Mouse (Mus musculus) kidney, postnatal 25 days (tissue): ENCODE data around the gene Rft1.
"Not testable (repeated sequence)": the region's sequence is repeated elsewhere in the genome, so short reads cannot be mapped to it uniquely, and the experiment has no call there.

ENCODE experiments used
- DNase-seq, 2 experiments: peaks; one replicate each; pipeline ENCODE4 v3.0.0; 2021; ENCODE audit warnings: mixed read lengths in 2 of 2

Rft1 gene

DNA sequence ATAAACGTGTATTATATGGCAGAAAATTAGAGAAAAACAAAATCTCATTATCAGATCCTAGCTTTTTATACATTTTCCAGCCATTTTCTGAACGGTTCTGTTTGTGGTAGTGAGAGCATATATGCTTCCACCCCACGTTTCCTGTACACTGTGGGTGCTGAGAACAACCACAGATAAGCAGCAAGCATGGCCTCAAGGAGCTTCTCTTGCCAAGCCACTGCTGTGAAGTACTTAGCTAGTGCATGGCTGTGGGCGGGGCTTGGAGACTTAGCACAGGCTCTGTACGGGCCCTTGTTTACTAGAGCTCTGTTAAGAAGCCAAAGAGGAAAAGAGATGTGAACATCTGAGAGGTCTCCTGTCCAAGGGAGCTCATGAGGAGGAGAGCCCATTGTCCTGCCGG, 20.8 kb downstream of the Rft1 start:
- DNase-seq, result no peak

DNA sequence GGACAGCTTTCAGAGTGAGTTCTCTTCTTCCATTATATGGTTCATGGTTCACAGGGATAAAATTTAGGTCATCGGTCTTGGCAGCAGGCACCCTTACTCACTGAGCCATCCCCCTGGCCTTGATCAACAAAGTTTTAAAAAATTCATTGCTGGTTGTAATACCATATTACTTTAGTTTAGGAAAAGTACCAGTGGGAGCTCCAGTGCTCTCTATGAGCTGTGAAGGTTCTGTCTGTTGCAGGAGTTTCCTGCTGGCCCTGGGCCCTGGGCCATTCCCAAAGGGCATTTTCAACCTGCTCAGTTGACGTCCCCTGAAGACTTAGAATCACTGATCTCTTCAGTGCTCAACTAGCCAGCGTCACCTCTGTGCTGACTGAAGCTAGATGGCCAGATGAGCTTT, 28.0 kb downstream of the Rft1 start:
- DNase-seq, result no peak

DNA sequence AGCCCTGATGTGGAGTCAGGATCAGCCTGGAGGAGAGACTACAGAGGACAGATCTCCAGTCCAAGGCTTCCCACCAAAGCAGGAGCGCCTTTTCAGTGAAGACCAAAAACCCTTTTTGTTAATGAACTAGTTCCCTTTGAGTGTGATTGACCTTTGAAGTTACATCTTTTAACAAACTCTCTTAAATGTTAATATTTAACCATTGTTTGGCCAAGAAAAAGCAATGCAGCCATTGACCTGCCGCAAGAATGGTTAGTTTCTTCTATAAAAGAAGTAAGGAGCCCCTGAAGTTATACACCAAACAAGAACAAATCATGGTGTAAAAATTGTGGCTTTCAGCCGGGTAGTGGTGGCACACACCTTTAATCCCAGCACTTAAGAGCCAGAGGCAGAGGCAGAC, 36.5 kb downstream of the Rft1 start:
- no peak for DNase-seq

DNA sequence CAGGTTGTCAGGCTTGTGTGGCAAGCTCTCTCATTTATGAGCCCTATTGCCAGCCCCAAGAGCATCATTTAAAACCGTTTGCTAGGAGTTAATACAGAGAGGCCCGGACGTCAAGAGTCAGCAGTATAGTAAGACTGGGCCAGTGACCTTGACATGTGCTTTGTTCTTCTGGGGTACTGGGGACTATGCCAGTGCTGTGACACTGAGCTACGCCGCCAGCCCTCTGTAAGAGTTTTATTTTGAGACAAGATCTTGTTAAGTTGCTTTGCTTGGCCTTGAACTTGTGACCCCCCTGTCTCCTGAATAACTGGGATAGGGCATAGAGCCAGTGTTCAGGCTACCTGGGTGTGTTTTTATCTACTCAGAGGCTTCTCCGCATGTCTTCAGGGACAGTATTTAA, 38.3 kb downstream of the Rft1 start:
- no peak for DNase-seq

DNA sequence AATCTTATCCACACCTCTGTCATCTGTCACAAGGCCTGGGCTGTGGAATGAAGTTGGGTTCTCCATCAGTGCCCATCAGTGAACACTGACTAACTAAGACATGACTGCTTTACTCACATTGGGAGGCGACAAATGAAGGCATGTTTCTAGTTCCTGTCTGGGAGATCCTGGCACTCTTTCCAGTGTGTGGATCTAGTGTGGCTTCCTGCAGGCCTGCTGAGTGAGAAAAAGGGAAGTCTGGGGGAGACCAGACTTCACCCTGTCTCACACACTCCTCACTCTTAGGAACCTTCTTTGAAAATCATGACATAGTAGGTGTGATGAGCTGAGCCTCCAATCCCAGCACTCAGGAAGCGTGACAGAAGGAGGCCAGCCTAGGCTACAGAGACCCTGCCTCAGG, 40.6 kb downstream of the Rft1 start:
- no peak for DNase-seq

DNA sequence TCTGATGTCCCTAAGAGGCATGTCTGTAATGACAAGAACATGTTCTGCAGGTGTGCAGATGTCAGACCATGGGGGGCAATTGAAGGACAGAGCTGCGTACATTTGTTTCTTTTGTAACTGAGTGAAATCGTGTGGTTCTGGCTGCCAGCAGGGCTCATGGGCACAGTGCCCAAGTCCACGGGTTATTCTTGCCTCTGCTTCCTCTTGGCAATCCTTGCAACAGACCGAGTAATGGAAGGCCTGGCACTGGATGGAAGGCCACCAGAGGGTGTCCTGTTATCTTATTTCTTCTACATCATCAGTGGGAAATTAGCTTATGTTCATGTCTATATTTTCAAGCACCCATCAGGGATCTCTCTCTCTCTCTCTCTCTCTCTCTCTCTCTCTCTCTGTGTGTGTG, 41.4 kb downstream of the Rft1 start:
- peak; percentile 90 to 91 for DNase-seq

DNA sequence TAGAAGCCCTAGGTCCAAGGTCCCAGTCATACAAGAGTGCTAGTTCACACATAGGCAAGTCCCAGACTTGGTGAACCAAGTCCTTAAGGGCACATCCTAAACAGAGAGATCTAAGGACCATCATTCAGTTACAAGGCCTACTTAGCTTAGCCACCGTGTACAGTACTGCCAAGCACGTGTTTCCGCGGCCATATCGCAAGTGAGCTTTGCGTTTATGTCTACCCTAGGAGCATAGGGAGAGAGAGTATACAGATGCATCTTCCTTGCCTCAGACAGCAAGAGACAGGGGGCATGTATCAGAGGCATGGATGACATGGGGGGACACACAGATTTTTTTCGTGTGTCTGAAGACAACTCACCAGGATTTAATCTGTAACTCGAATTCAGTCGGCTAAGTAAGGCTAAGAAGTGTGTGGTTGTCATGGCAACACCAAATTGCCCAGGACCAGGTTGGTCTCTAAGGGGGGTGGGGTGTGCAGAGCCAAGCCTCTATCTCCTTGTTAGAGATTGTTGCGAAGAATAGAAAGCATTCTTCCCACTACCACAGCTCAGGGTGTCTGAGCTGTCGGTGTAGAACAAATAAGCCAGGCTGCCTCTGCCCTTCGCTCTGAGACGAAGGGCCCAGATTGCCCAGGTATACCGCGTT, 43.4 kb downstream of the Rft1 start:
- DNase-seq, result no peak

DNA sequence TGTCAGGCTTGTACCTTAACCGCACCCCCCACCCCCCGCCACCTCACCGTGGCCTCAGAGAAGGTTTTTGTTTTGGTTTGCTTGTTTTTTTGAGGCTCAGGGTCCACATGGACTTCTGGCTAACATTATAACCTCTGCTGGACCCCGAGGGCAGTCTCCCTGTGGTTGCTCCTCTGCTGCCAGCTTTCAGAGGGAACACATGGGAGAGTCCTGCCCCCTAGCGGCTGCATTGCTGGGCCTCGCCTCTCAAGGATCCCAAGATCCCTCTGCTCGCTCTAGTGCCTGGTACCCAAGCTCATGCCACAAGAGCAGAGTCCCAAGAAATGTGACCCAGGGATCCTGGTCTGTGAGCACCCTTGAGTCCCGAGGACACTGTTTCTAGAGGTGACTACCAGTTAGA, 45.5 kb downstream of the Rft1 start:
- peak; percentile 75 to 80 for DNase-seq

DNA sequence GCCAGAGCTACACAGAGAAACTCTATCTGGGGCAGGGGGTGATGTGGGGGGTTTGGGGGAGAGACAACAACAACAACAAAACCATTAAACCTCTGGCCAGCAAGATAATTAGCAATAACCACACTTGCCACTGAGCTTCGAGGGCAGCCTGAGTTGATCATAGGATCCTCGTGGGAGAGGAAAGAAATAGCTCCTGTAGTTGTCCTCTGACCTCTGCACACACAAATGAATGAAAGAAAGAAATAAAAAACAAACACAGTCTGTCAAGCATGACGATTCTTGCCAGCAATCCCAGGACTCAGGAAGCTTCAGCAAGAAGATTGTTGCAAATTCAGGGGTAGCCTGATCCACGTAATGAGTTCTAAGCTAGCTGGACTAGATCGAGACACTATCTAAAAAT, 48.4 kb downstream of the Rft1 start:
- DNase-seq, result peak in 1 of 2 experiments; percentile 12

DNA sequence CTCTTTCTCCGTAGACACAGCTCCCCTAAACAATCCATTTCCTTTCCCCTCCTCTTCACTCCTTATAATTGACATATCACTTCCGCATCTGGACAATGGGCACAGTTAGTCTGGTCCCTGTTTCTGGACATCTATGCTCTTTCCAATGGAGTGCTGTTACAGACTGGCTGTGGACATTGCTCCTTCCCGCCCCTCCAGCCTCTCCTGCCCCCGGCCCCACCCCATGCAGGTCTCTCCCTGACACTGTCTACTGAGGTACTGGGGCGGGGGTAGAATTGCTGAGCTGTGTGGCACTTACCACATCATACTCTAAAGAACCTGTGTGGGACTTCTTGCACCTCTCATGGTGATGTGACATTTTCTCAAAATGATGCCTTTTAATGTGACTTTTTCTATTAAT, 48.9 kb downstream of the Rft1 start:
- no peak for DNase-seq

DNA sequence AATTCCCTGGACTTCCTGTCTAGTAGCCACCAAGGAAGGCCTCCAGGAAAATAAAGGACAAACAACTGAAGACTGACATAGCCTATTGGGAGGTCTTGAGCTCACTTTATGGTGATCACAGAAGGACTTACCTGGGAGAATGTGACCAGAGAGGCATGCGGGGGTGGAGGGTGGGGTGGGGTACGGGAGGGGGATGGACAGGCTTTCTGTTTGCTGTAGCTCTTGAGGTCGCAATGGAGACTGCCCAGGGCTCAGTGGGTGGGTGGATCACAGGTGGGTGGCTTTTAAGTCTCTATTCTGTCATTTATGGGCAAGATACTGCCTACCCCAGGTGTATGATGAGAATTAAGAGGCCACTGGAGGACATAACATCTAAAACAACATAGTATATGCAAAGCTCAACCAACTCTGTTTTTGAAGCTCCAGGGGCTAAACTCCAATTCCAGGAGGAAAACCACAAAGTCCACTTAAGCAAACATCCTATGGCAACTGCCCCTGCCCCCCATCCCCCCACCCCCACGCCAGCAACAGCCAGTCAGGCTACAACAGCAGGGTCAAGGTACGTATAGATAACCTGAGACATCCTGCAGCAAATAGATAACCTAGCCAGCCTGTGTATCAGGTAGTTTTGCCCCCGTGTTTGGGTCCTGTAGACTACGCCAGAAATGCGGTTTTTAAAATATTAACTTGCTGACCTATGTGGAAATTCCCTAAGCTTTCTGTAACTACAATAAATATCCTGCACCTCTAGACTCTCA, 50.1 kb downstream of the Rft1 start:
- no peak for DNase-seq

DNA sequence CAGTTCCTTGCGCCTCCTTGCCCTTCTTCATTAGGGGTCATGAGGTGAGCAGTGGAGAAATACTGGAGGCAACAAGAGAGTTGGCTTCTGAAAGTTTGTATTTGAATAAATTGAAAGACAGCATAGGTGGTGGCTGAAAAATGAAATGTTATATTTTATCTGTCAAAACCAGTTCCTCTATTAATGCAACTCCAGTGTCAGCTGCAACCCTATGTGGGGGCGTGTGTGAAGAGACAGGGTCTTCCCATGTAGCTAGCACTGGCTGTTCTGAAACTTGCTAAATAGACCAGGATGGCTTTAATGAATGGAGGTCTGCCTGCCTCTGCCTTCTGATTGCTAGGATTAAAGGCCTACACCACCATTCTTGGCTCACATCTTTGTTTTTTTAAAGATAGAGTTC, 57.7 kb downstream of the Rft1 start:
- DNase-seq, result no peak

DNA sequence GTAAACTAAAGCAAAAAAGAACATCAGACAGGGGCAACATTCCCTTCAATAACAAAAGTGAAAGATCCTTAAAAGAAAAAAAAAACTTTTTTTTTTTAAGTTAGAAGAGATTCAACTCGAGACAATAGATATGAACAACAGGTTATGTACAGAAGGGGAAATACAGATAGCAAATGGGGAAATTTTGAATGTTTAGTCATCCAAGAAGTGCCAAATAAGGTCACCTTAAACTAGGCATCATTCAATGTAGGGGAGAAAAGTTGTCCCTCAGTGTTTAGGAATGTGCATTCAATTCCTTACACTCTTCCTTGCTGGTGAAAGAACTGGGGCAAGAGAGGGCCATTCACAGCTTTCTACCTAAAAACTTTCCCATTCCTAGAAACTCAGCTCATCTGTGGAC, 59.6 kb downstream of the Rft1 start:
- DNase-seq, result no peak

DNA sequence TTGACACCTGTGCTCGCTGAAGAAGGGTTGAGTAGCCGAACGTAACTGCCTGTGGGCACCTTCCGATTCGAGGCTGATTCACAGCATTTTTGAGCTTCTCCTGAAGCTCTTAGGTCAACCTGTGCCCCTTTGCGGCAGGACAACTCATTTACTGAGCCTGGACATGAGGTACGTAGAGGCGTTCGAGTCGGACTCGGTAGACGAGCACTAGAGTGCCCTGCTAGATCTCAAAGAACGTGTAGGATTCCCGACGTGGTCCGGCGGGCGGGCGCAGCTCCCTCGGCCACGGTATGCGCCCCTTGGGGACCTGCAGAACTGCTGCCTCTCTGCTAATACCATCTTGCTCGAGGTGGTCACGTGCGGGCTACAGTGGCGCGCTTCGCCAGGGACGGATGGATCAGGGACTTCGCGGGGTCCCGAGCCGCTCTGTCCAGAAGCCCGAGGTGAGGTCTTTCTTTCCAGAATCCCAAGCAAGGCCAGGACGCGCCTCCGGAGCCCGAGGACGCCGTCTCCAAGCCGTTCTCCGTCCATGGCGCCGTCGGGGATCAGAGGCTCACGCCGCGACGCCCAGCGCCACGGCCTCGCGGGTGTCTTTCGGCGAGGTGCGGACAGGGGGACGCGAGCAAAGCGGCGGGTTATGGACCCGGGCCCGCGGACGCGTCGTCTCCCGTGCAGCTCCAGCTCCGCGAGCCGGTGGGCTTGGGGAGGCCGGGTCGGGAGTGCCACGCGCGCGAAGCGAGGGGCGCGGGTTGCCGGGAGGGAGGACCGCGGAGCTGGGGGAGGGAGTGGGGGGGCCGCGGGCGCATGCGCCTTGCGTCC, 60.8 kb downstream of the Rft1 start, which contains the start of gene Sfmbt1:
Gene Sfmbt1, plus strand, starts transcription at position 51 of the 819 bp plus-strand sequence.
- DNase-seq, result peak; percentile 49 to 72

DNA sequence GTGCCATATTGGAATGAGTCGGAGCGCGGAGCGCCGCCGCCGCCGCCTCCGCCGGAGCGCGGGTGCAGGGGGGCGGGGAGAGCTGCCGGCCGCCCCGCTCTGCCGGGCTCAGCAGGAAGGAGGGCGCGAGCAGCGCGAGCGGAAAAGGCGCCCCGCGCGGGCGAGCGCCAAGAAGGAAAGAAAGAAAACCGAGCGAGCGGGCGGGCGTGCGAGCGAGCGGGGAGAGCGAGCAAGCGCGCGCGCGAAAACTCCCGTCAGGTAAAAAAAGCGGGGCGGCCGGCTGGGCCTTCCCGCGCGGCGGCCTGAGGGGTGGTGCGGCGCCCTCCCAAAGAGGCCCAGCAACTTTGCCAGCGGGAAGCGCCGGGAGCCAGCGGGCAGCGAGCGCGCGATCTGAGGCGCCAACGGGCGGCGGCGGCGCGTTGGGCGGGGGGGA, 61.5 kb downstream of the Rft1 start:
- DNase-seq, result peak; percentile 82 to 92

DNA sequence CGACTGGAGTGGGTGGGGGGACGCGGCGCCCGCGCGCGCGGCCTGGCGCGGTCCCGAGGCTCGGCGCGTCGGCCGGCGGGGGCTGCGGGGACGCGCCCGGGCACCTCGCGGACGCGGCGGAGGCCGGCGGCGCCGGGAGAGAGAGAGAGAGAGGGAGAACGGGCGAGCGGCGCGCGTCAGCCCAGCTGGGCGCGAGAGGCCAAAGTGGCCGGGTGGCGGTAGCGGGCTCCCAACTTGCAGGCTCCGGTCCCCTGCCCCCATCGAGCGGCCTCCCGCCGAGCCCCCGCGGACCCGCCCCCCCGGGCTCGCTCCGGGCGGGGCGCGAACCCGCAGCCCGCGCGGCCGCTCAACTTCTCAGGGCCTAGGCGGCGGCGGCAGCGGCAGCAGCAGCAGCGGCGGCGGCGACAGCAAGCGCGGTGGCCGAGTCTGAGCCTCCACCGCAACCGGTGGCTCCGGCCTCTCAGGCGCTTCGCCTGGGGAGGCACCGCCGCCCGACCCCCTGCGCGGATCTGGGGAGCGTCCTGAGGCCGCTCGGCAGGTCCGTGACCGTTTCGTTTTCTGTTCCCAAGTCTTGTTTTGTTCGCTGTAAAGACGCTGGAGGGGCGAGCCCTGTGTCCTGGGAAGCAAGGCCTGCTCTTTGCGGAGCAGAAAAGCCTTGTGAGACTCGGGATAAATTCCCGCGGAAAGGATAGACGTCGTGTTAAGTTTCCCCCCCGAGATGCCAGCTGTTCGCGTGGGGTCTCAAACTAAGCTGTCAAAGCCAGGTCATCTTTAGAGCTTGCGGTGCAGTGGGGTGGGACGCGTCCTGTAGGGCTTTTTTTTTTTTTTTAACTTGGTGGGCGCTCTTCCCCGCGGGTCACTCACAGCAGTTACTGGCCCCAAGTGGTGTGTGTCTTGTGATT, 62.1 kb downstream of the Rft1 start:
- DNase-seq, result peak; percentile 60 to 84

DNA sequence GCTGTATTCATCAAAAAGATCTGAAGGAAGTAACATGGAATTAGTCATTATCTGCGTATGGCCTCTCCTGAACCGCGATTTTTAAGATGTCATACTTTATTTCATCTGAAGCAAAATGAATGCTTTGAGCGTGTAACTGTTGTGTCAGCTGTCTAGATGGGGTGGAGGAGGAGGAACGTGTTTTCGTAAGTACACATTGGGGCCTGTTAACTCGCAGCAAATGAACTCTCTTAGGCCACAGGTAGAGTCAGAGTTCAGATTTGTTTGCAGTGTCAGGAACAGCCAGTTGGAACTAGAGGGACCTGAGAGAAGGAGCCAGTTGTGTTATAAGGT, 62.8 kb downstream of the Rft1 start:
- peak in 1 of 2 experiments; percentile 7 for DNase-seq

DNA sequence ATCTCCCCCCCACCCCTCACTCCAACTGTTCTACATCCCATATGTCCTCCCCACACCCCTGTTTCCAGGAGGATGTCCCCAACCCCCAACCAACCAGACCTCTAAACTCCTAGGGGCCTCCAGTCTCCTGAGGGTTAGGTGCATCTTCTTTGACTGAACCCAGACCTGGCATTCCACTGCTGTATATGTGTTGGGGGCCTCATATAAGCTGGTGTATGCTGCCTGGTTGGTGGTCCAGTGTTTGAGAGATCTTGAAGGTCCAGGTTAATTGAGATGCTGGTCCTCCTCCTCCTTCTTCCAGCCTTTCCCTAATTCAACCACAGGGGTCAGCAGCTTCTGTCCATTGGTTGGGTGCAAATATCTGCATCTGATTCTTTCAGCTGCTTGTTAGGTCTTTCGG, 64.5 kb downstream of the Rft1 start:
- not testable (repeated sequence) for DNase-seq

DNA sequence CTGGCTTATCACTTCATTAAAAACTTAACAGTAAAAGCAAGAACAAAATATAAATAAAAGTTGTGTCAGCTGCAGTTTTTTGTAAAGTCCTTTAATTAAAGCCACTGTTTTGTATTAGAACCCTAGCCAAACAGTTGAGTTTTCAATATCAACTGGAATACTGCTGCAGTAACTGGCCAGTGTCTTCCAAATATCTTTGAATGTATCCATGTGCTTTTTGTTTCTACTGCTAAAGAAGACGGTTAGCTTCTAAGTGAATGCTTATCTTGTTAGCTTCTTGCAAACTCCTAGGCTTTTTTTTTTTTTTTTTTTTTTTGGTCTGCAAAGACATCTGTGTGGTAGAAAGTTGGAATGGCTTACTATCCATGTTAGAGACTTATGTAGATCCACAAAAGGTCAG, 65.4 kb downstream of the Rft1 start:
- no peak for DNase-seq

DNA sequence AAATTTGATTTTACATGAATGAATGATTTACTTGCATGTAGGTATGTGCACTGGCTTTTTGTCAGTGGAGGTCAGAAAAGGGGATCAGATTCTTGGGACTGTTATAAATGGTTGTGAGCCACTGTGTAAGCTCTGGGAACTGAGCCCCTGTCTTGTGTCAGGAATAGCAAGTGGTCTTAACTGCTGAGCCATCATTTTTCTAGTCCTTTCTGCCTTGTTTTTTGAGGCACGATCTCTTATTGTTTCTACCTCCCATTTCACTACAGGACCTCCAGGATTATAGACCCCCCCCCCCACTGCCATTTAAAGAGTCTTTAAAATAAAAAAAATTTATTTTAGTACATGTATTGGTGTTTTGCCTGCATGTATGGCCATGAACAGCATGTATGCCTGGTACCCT, 67.7 kb downstream of the Rft1 start:
- no peak for DNase-seq

DNA sequence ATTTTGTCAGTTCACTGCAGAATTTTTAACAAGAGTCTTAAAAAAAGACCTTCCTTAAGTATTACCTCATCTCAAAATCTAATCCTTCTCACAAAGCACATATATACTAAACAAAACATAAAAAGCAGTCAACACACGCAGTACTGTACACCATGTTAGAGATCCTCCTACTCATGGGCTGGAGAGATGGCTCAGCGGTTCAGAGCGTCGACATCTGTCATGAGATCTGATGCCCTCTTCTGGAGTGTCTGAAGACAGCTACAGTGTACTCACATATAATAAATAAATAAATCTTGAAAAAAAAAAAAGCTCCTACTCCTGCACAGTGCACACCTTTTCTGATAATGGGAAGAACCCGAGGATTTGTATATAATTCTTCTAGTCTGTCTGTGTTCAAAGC, 68.2 kb downstream of the Rft1 start:
- DNase-seq, result no peak

DNA sequence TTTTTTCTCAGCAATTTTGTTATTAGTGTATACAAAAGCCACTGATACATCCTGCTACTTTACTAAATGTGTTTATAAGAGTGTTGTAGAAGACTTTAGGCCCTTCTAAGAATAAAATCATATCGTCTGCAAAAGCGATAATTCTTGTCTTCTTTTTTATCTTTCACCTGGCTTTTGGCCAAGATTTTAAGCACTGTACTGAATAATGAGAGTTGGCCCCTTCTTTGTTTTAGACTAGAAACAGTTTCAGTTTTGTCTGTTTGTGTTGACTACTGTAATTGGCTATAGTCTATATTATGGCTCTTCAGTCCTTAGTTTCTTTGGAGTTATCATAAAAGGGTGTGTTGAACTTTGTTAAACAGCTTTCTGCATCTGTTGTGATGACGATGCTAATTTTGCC, 77.7 kb downstream of the Rft1 start:
- no peak for DNase-seq

DNA sequence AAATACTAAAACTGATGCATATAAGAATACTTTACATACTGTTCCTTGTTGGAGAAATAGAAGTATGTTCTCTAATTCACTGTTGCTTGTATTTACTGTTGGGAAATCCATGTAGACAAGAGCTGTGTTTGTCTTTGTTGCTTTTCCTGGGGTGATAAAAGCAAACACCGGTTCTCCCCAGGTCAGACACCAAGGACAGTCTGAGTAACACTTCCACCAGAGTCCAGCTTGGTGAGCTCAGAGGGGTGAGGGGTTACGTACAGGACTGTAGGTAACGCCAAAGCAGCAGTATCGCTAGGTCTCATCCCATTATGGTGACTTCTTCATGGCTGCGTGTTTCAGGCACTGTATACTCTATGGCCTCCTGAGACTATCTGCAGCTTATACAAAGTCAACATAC, 80.5 kb downstream of the Rft1 start:
- no peak for DNase-seq
